9 mouse cellular contexts compared by ENCODE assay signal in the genomic region with DNA sequence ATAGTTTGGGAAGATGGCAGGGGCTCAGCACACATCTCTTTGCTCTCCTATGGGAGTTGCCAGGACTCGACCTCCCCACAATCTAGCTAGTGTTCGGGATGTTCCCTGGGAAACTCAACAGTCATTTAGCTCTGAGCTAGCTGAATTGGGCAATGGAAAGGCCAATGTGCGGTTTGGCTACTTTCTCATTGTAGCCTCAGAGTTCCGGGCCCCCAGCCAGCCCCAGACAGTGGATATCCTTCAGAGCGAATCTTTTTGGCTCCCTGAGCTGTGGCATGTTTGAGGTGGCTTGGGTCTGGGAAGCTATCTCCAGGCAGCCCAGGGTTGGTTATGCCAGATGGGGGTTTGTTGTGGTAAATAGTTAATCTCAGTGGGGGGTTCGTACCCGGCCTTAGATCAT. TPM values are rescaled to one million over a fixed set of nuclear protein-coding genes. Genes with fewer than 3 reads are reported as not detected.
DNase-seq lines count a peak whose midpoint lies in the region; ATAC-seq and TF ChIP-seq lines count a peak whose summit lies in the region.
"Had no signal": no experiment of that assay in that cellular context is flagged by ENCODE, and none has a peak within 500 bp of the region (broad histone marks: within the 10 kb centered on the region; RNA-seq: fewer than 3 reads in every experiment).

No protein-coding gene starts in this region.

- no peaks in the 10 kb centered on the region for H3K9me3 ChIP-seq in liver, embryonic 11.5 days (ENCODE audit: control insufficient read depth, low read length)
- no peaks in the 10 kb centered on the region for H3K9me3 ChIP-seq in hindbrain, postnatal 0 days (ENCODE audit: low read length)
- H3K9me3 ChIP-seq in limb, embryonic 10.5 days (replicated peaks): no peaks in the 10 kb centered on the region
- H3K9me3 ChIP-seq: intestine, embryonic 15.5 days had no signal

- H3K9ac ChIP-seq in liver, embryonic 11.5 days (ENCODE audit: low read depth, low read length): no peak overlapping the region
- no peak overlapping the region for H3K9ac ChIP-seq in hindbrain, postnatal 0 days (replicated peaks; ENCODE audit: low read length)
- H3K9ac ChIP-seq: intestine, embryonic 15.5 days had no signal

- no peak for TF ChIP-seq CTCF in hindbrain, postnatal 0 days (IDR thresholded peaks at IDR 0.05; ENCODE audit: low read depth)

- WGBS in liver, embryonic 11.5 days: 78% methylated on average over 7 of the region's 7 CpGs
- 49% methylated on average over 7 of the region's 7 CpGs for WGBS in hindbrain, postnatal 0 days
- 85% methylated on average over 7 of the region's 7 CpGs for WGBS in limb, embryonic 10.5 days

- no peaks in the 10 kb centered on the region for H3K36me3 ChIP-seq in liver, embryonic 11.5 days (ENCODE audit: control insufficient read depth, insufficient read depth, low read length)
- H3K36me3 ChIP-seq in hindbrain, postnatal 0 days (ENCODE audit: insufficient read depth, low read length): no peaks in the 10 kb centered on the region
- no peaks in the 10 kb centered on the region for H3K36me3 ChIP-seq in limb, embryonic 10.5 days
- H3K36me3 ChIP-seq: intestine, embryonic 15.5 days had no signal

- H3K27me3 ChIP-seq in liver, embryonic 11.5 days (replicated peaks; ENCODE audit: control insufficient read depth, insufficient read depth, low read length): no peaks in the 10 kb centered on the region
- H3K27me3 ChIP-seq in hindbrain, postnatal 0 days (ENCODE audit: insufficient read depth, low read length): no peaks in the 10 kb centered on the region
- H3K27me3 ChIP-seq in limb, embryonic 10.5 days (ENCODE audit: low read depth, poor library complexity, severe bottlenecking): no peaks in the 10 kb centered on the region
- H3K27me3 ChIP-seq: intestine, embryonic 15.5 days had no signal

- no peak overlapping the region for H3K4me3 ChIP-seq in liver, embryonic 11.5 days (ENCODE audit: low read depth, low read length)
- no peak overlapping the region for H3K4me3 ChIP-seq in hindbrain, postnatal 0 days (ENCODE audit: low read length)
- H3K4me3 ChIP-seq in limb, embryonic 10.5 days: no peak overlapping the region
- H3K4me3 ChIP-seq: intestine, embryonic 15.5 days had no signal

- ATAC-seq in liver, embryonic 11.5 days (replicated peaks; ENCODE audit: low FRiP score): no peak
- peak; percentile 28 for ATAC-seq in hindbrain, postnatal 0 days
- no peak for ATAC-seq in erythroid progenitor cell, adult 5-6 weeks (replicated peaks; ENCODE audit: low FRiP score, poor library complexity, severe bottlenecking)
- ATAC-seq: intestine, embryonic 15.5 days had no signal

- DNase-seq in adrenal gland, adult 2 months: peak; percentile 57
- no peak for DNase-seq in adrenal gland, postnatal 4 days (ENCODE audit: low spot score in 2 of 2)
- peak; percentile 2 for DNase-seq in liver
- DNase-seq in liver, embryonic 11.5 days (ENCODE audit: low spot score): no peak
- DNase-seq in cerebellum, adult 8-10 months: peak; percentile 28
- DNase-seq in hindbrain, postnatal 0 days (ENCODE audit: low spot score): peak; percentile 74
- DNase-seq in limb, embryonic 10.5 days (ENCODE audit: low spot score): no peak

- H3K27ac ChIP-seq in liver, embryonic 11.5 days (ENCODE audit: low read depth, low read length): no peak overlapping the region
- peak overlapping the region; percentile 37; the same call in 1 of the 2 replicates for H3K27ac ChIP-seq in hindbrain, postnatal 0 days
- H3K27ac ChIP-seq in limb, embryonic 10.5 days: no peak overlapping the region
- H3K27ac ChIP-seq: intestine, embryonic 15.5 days had no signal

- H3K4me1 ChIP-seq in liver, embryonic 11.5 days (replicated peaks; ENCODE audit: control insufficient read depth, insufficient read depth, low read length): peaks cover 32% of the 10 kb centered on the region
- peaks cover 33% of the 10 kb centered on the region for H3K4me1 ChIP-seq in hindbrain, postnatal 0 days (ENCODE audit: insufficient read depth, low read length)
- H3K4me1 ChIP-seq in limb, embryonic 10.5 days: peaks cover 65% of the 10 kb centered on the region

- H3K4me2 ChIP-seq in liver, embryonic 11.5 days: no peak overlapping the region
- H3K4me2 ChIP-seq in hindbrain, postnatal 0 days (ENCODE audit: low read depth, low read length): no peak overlapping the region
- H3K4me2 ChIP-seq: intestine, embryonic 15.5 days had no signal

RNA-seq across cellular contexts. Expression of a gene that starts 38.5 kb away (rescaled TPM):
- total RNA-seq in adrenal gland, adult 2 months (2021): 10 to 100 TPM; 33.4 to 48.9 TPM
- 54.2 and 59.1 TPM in 2 replicates for polyA plus RNA-seq in adrenal gland, adult 2 months (2012; rRNA removed)
- 10 to 100 TPM; 56.9 to 59.4 TPM for total RNA-seq in adrenal gland, postnatal 4 days (2021)
- 13.8 and 15.5 TPM in 2 replicates for polyA plus RNA-seq in liver, embryonic 11.5 days (2014; fragmentation: Nextera tagmentation; extraction: Ambion mirVana)
- 168 and 180 TPM in 2 replicates for total RNA-seq in hindbrain, postnatal 0 days (2014; rRNA removed)
- 46.3 and 48.9 TPM in 2 replicates for polyA plus RNA-seq in hindbrain, postnatal 0 days (2015; fragmentation: Nextera tagmentation; extraction: Ambion mirVana)
- polyA plus RNA-seq in limb, embryonic 10.5 days (2016; fragmentation: Nextera tagmentation; extraction: Ambion mirVana): 44.8 and 56.1 TPM in 2 replicates
- 3.2 and 8.8 TPM in 2 replicates for total RNA-seq in erythroid progenitor cell, adult 5-6 weeks (2015; ENCODE audit: low replicate concordance)
- 6.2 and 22.0 TPM in 2 replicates for total RNA-seq in erythroid progenitor cell, adult 5-6 weeks (2017; ENCODE audit: low replicate concordance)

RNA-seq across cellular contexts. Expression of a gene that starts 38.5 kb away (rescaled TPM):
- total RNA-seq in adrenal gland, adult 2 months (2021): 10 to 100 TPM; 36.1 to 37.1 TPM
- 40.6 and 51.1 TPM in 2 replicates for polyA plus RNA-seq in adrenal gland, adult 2 months (2012; rRNA removed)
- total RNA-seq in adrenal gland, postnatal 4 days (2021): 10 to 100 TPM; 42.3 to 45.5 TPM
- polyA plus RNA-seq in liver, embryonic 11.5 days (2014; fragmentation: Nextera tagmentation; extraction: Ambion mirVana): 104 and 109 TPM in 2 replicates
- total RNA-seq in hindbrain, postnatal 0 days (2014; rRNA removed): 43.5 and 63.3 TPM in 2 replicates
- 95.6 and 99.2 TPM in 2 replicates for polyA plus RNA-seq in hindbrain, postnatal 0 days (2015; fragmentation: Nextera tagmentation; extraction: Ambion mirVana)
- 20.2 and 23.7 TPM in 2 replicates for polyA plus RNA-seq in limb, embryonic 10.5 days (2016; fragmentation: Nextera tagmentation; extraction: Ambion mirVana)
- total RNA-seq in erythroid progenitor cell, adult 5-6 weeks (2015; ENCODE audit: low replicate concordance): 61.3 and 62.5 TPM in 2 replicates
- total RNA-seq in erythroid progenitor cell, adult 5-6 weeks (2017; ENCODE audit: low replicate concordance): 47.2 and 51.9 TPM in 2 replicates

RNA-seq across cellular contexts. Expression of a gene that starts 39.7 kb away (rescaled TPM):
- total RNA-seq in adrenal gland, adult 2 months (2021): 10 to 100 TPM; 73.3 TPM
- 50.3 and 64.6 TPM in 2 replicates for polyA plus RNA-seq in adrenal gland, adult 2 months (2012; rRNA removed)
- 10 to 100 TPM; 60.2 to 67.6 TPM for total RNA-seq in adrenal gland, postnatal 4 days (2021)
- 83.7 and 91.8 TPM in 2 replicates for polyA plus RNA-seq in liver, embryonic 11.5 days (2014; fragmentation: Nextera tagmentation; extraction: Ambion mirVana)
- total RNA-seq in hindbrain, postnatal 0 days (2014; rRNA removed): 17.9 and 23.1 TPM in 2 replicates
- 37.6 and 41.8 TPM in 2 replicates for polyA plus RNA-seq in hindbrain, postnatal 0 days (2015; fragmentation: Nextera tagmentation; extraction: Ambion mirVana)
- 29.6 and 32.2 TPM in 2 replicates for polyA plus RNA-seq in limb, embryonic 10.5 days (2016; fragmentation: Nextera tagmentation; extraction: Ambion mirVana)
- 117 and 217 TPM in 2 replicates for total RNA-seq in erythroid progenitor cell, adult 5-6 weeks (2015; ENCODE audit: low replicate concordance)
- 138 and 221 TPM in 2 replicates for total RNA-seq in erythroid progenitor cell, adult 5-6 weeks (2017; ENCODE audit: low replicate concordance)

RNA-seq across cellular contexts. Expression of a gene that starts 40.2 kb away (rescaled TPM):
- 100 to 1,000 TPM; 203 to 288 TPM for total RNA-seq in adrenal gland, adult 2 months (2021)
- polyA plus RNA-seq in adrenal gland, adult 2 months (2012; rRNA removed): 407 and 432 TPM in 2 replicates
- total RNA-seq in adrenal gland, postnatal 4 days (2021): 100 to 1,000 TPM in 1 of 2 experiments, 10 to 100 TPM in 1; 99.0 to 129 TPM
- 140 and 141 TPM in 2 replicates for polyA plus RNA-seq in liver, embryonic 11.5 days (2014; fragmentation: Nextera tagmentation; extraction: Ambion mirVana)
- 82.8 and 88.9 TPM in 2 replicates for total RNA-seq in hindbrain, postnatal 0 days (2014; rRNA removed)
- polyA plus RNA-seq in hindbrain, postnatal 0 days (2015; fragmentation: Nextera tagmentation; extraction: Ambion mirVana): 94.3 and 102 TPM in 2 replicates
- 54.7 and 61.1 TPM in 2 replicates for polyA plus RNA-seq in limb, embryonic 10.5 days (2016; fragmentation: Nextera tagmentation; extraction: Ambion mirVana)
- total RNA-seq in erythroid progenitor cell, adult 5-6 weeks (2015; ENCODE audit: low replicate concordance): 129 and 131 TPM in 2 replicates
- total RNA-seq in erythroid progenitor cell, adult 5-6 weeks (2017; ENCODE audit: low replicate concordance): 66.4 and 67.4 TPM in 2 replicates

Comparison
In these comparisons a context has a peak if more than half of its experiments do, and no peak if none do; other contexts are left out.
1. DNase-seq: peak in adrenal gland, adult 2 months (single experiment), liver (single experiment), cerebellum, adult 8-10 months (single experiment) and hindbrain, postnatal 0 days (single experiment); none in adrenal gland, postnatal 4 days (0 of 2), liver, embryonic 11.5 days (single experiment) and limb, embryonic 10.5 days (single experiment).